Mouse (Mus musculus) thymus, postnatal 14 days (tissue): ENCODE data around the gene Igsf8.

Source experiments
- DNase-seq: peaks from one replicate; pipeline ENCODE4 v3.0.0; 2021

Igsf8 gene

GRCm38 (mm10) chr1:172352453-172352852 is 91.0 kb downstream of the Igsf8 start:
- no peak for DNase-seq

- no peak for DNase-seq
Measured at GRCm38 (mm10) chr1:172355336-172355735, 93.9 kb downstream of the Igsf8 start.

- DNase-seq = peak; percentile 62
Measured at GRCm38 (mm10) chr1:172357550-172357949, 96.1 kb downstream of the Igsf8 start.

GRCm38 (mm10) chr1:172358341-172358740 is 96.9 kb downstream of the Igsf8 start:
- DNase-seq = no peak

GRCm38 (mm10) chr1:172364684-172365083 is 103.2 kb downstream of the Igsf8 start:
- DNase-seq = peak; percentile 57

- DNase-seq = peak; percentile 90
Measured at GRCm38 (mm10) chr1:172368768-172369418, 107.5 kb downstream of the Igsf8 start.
